Mouse (Mus musculus) forebrain, embryonic 15.5 days (tissue): ENCODE results near the gene Bcl2l13. TPM values are rescaled to one million over a fixed set of nuclear protein-coding genes. Genes with fewer than 3 reads are reported as not detected.
"Not testable (repeated sequence)": the region's sequence is repeated elsewhere in the genome, so short reads cannot be mapped to it uniquely, and the experiment has no call there.

ENCODE experiments used
- ATAC-seq: fragments of 200-750 bp; cut with Nextera tagmentation; replicated peaks from 2 replicates; pipeline ENCODE4 v1.8.0; 2017; ENCODE audit warnings: mild to moderate bottlenecking, moderate TSS enrichment, moderate library complexity
- H3K27ac ChIP-seq: fragments of 300-500 bp; sonication (generic); replicated peaks from 2 replicates; pipeline ENCODE4 v1.5.1; 2015; ENCODE audit warnings: mild to moderate bottlenecking, inconsistent platforms
- H3K27me3 ChIP-seq: fragments of 300-500 bp; sonication (generic); 2 replicates; pipeline ENCODE4 v1.6.1; 2015; ENCODE audit warnings: inconsistent platforms
- H3K36me3 ChIP-seq: fragments of 300-500 bp; sonication (generic); 2 replicates; pipeline ENCODE4 v1.6.1; 2015; ENCODE audit warnings: mild to moderate bottlenecking, inconsistent platforms
- H3K4me1 ChIP-seq: fragments of 300-500 bp; sonication (generic); 2 replicates; pipeline ENCODE4 v1.6.1; 2015; ENCODE audit warnings: inconsistent platforms
- H3K4me2 ChIP-seq: fragments of 300-500 bp; sonication (generic); replicated peaks from 2 replicates; pipeline ENCODE4 v1.6.1; 2015; ENCODE audit warnings: mild to moderate bottlenecking, inconsistent platforms
- H3K4me3 ChIP-seq: fragments of 300-500 bp; sonication (generic); 2 replicates; pipeline ENCODE4 v1.5.1; 2015; ENCODE audit warnings: mild to moderate bottlenecking, inconsistent platforms
- H3K9ac ChIP-seq: fragments of 300-500 bp; sonication (generic); replicated peaks from 2 replicates; pipeline ENCODE4 v1.6.1; 2015; ENCODE audit warnings: mild to moderate bottlenecking, inconsistent platforms
- H3K9me3 ChIP-seq: fragments of 300-500 bp; sonication (generic); 2 replicates; pipeline ENCODE4 v1.6.1; 2016; ENCODE audit warnings: inconsistent platforms
- WGBS: fragments of 180-500 bp; shearing (Covaris S2); methylation state at CpG from one replicate; pipeline ENCODE4 v1.1.7; 2015; ENCODE audit warnings: mixed read lengths; 5-methylcytosine and 5-hydroxymethylcytosine counted together
- polyA plus RNA-seq: library from polyadenylated mRNA; unstranded; fragments of >200 nt; fragmentation: Nextera tagmentation; extraction: Ambion mirVana; gene quantifications from 2 replicates; pipeline ENCODE4 v1.2.1, GENCODE M21; 2015

Bcl2l13 gene
- polyA plus RNA-seq, 1 experiment from 2014 or later: 32.6 TPM

DNA sequence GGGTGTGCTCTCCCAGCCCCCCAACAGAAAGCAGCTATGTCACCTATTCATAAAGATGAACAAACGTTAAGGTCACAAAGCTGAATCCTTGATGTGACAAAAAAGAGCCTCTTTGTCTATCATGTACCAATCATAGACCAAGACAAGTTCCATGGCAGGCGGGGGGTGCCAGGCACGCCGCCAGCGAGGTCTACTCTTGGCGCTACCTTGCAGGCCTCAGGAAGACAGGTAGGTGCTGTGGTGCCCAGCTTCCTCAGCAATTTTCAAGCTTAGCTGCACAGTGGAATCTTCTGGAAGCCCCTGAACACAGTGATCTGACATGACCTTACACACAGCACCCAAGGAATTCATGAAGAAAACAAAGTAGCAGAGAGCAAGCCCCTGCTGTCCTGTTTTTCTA, 70.5 kb downstream of the Bcl2l13 start:
- H3K9ac ChIP-seq: no peak overlapping the region
- no peak overlapping the region for H3K4me3 ChIP-seq
- no peak for ATAC-seq
- 92% methylated on average over 6 of the region's 6 CpGs for WGBS
- no peaks in the 10 kb centered on the region for H3K9me3 ChIP-seq
- H3K27me3 ChIP-seq: no peaks in the 10 kb centered on the region
- H3K4me2 ChIP-seq: no peak overlapping the region
- H3K36me3 ChIP-seq: no peaks in the 10 kb centered on the region
- no peak overlapping the region for H3K27ac ChIP-seq
- H3K4me1 ChIP-seq: no peaks in the 10 kb centered on the region

DNA sequence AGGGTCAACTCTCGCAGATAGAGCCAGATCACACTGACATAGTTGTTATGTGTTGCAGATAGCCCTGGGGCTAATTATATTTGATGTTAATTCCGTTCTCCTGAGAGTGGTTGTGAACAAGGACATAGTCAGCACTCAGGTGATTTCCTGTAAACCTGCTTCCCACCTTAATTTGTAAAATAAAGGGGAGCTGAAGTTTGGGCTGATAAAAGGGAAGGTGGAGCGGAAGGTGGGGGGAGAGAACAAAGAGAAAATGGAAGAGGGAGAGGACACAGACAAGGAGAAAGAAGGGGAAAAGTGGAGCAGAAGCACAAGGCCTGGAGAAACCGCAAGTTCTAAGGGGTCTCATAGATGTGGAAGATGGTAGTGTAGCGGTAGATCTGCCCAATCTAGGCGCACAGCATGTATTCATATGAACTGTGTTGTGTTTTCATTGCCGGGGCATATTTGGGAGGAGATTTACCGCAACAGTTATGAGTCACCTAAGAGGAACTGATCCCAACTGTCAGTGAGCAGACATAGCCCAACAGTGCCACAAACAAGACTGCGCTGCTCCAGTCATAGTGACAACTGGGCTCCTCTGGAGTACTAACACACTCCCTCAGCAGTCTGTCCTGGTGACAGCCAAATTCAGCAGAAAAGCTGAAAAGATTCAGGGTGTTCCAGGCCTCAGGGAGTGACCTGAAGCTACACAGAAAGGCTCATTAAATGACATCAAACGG, 72.0 kb downstream of the Bcl2l13 start:
- not testable (repeated sequence) for H3K4me3 ChIP-seq, H3K4me2 ChIP-seq, H3K27ac ChIP-seq, H3K9ac ChIP-seq, H3K4me1 ChIP-seq, H3K36me3 ChIP-seq, ATAC-seq, H3K9me3 ChIP-seq, H3K27me3 ChIP-seq
- WGBS: 88% methylated on average over 10 of the region's 10 CpGs

DNA sequence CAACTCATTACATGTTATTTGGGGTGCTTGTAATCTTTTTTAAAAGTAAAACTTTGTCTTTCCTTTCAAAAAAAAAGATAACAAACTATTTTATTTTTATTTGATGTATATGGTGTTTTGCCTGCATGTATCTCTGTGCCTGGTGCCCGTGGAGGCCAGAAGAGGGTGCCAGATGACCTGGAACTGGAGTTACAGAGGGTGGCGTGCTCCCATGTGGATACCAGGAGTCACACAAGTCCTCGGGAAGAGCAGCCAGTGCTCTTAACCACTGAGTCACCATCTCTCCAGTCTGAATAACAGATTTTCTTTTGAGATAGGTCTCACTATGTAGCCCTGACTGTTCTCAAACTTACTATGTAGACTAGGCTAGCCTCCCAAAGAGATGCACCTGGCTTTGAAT, 73.5 kb downstream of the Bcl2l13 start:
- H3K9me3 ChIP-seq: no peaks in the 10 kb centered on the region
- H3K4me2 ChIP-seq: no peak overlapping the region
- no peak overlapping the region for H3K4me3 ChIP-seq
- H3K27me3 ChIP-seq: no peaks in the 10 kb centered on the region
- 85% methylated on average over 3 of the region's 3 CpGs for WGBS
- no peaks in the 10 kb centered on the region for H3K36me3 ChIP-seq
- H3K27ac ChIP-seq: no peak overlapping the region
- no peak overlapping the region for H3K9ac ChIP-seq
- no peaks in the 10 kb centered on the region for H3K4me1 ChIP-seq
- ATAC-seq: no peak

DNA sequence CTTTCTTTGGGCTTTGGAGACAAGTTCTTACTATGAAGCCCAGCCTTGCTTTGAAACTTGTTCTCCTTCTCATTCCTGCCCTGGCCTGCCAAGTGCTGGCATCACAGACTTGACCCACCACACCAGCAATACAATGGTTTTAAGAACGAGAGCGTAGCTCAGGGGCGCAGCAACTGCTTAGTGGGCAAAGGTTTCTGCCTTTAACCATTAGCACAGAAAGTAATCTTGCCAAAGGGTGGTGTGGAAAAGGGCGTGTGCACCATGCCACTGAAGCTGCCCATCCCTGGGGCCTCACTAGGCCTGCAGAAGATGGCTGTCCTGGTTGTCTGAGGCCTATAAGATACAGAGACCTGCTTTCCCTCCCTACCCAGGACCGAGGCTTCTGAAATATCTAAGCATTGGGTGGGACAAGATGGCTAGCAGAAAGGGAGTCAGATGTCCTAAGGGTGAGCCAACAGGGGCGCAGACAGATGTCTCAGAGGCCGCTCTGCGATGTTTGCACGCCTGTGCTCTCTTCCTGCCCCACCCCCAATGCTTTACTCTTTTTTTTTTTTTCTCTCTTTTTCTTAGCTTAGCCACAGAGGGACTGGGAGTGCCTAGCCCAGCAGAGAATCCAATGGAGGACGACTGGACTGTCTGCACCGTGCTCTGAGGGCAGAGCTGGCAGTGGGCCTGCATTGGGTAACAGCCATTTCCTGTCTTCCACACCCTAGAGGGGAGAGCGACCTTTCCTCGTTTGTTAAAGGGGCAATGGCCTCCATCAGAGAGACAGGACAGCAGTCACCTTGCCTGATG, 75.4 kb downstream of the Bcl2l13 start:
- Histone ChIP-seq H3K36me3 (no peaks in the 10 kb centered on the region), H3K9me3 (no peaks in the 10 kb centered on the region), H3K4me3 (no peak overlapping the region), H3K4me1 (peaks cover 11% of the 10 kb centered on the region), H3K27ac (no peak overlapping the region), H3K27me3 (no peaks in the 10 kb centered on the region), H3K9ac (no peak overlapping the region), H3K4me2 (no peak overlapping the region)
- no peak for ATAC-seq
- 84% methylated on average over 13 of the region's 13 CpGs for WGBS

DNA sequence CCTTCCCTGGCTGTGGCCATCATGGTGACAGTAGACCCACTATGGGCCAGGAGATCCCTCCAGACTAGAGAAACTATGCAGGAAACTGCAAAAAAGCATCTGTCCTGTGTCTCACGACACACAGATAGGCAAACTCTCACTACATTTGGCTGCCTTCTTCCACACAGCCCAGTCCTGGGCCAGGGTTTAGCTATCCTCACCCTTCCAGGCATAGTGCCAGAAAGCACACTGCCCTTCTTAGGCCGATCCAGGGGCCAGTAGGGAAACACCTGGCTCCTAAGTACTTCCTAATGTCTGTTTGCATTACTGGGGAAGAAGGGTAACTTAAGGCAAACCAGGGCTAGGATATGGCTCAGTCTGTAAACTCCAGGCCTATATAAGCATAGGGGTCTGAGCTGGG, 76.9 kb downstream of the Bcl2l13 start:
- H3K27me3 ChIP-seq: no peaks in the 10 kb centered on the region
- no peaks in the 10 kb centered on the region for H3K36me3 ChIP-seq
- H3K9me3 ChIP-seq: no peaks in the 10 kb centered on the region
- ATAC-seq: no peak
- H3K4me2 ChIP-seq: no peak overlapping the region
- H3K4me3 ChIP-seq: no peak overlapping the region
- H3K27ac ChIP-seq: no peak overlapping the region
- H3K4me1 ChIP-seq: peaks cover 14% of the 10 kb centered on the region
- 65% methylated on average over 2 of the region's 2 CpGs for WGBS
- H3K9ac ChIP-seq: no peak overlapping the region

DNA sequence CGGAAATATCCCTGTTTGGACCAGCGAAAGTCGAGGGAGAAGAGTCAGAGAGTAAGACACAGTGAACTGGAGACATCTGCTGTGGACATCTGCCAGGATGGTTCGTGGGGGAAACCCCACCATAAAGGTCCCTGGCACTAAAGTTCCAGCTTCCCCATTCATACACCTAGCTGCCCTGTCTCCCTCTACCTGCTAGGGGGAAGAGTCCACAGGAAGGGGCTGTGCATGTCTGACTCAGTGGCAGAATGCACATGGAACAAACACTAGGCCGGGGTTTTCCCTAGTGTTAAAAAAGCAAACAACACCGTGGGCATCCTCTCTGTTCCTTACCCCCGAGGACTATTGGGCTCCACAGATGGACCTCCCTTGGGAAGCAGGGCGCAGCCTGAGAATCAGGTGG, 77.8 kb downstream of the Bcl2l13 start:
- Histone ChIP-seq H3K4me2 (no peak overlapping the region), H3K27ac (no peak overlapping the region), H3K4me3 (no peak overlapping the region), H3K9ac (no peak overlapping the region), H3K4me1 (peaks cover 14% of the 10 kb centered on the region), H3K27me3 (no peaks in the 10 kb centered on the region), H3K36me3 (no peaks in the 10 kb centered on the region), H3K9me3 (no peaks in the 10 kb centered on the region)
- no peak for ATAC-seq
- WGBS: 85% methylated on average over 8 of the region's 8 CpGs

DNA sequence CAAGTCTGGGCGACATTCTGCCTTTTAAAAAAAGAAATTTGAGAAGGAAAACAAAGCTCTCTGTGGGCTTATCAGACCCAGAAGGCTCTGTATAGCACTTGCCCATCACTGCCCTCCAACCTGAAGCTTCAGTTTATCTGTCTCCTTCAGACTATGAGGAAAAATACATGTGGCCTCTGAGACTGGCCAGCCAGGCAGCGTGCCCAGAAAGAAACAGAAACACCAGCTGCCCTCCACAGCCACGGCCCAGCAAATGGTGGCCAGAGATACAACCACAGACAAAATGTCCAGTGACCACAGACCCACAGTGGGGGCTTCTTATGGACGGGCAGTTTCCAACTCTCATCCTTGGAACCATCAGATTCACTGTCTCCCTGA, 78.5 kb downstream of the Bcl2l13 start:
- H3K36me3 ChIP-seq: no peaks in the 10 kb centered on the region
- H3K4me1 ChIP-seq: peaks cover 14% of the 10 kb centered on the region
- WGBS: 84% methylated on average over 4 of the region's 4 CpGs
- ATAC-seq: no peak
- no peaks in the 10 kb centered on the region for H3K9me3 ChIP-seq
- H3K27me3 ChIP-seq: no peaks in the 10 kb centered on the region
- H3K9ac ChIP-seq: no peak overlapping the region
- H3K27ac ChIP-seq: no peak overlapping the region
- H3K4me3 ChIP-seq: no peak overlapping the region
- no peak overlapping the region for H3K4me2 ChIP-seq

DNA sequence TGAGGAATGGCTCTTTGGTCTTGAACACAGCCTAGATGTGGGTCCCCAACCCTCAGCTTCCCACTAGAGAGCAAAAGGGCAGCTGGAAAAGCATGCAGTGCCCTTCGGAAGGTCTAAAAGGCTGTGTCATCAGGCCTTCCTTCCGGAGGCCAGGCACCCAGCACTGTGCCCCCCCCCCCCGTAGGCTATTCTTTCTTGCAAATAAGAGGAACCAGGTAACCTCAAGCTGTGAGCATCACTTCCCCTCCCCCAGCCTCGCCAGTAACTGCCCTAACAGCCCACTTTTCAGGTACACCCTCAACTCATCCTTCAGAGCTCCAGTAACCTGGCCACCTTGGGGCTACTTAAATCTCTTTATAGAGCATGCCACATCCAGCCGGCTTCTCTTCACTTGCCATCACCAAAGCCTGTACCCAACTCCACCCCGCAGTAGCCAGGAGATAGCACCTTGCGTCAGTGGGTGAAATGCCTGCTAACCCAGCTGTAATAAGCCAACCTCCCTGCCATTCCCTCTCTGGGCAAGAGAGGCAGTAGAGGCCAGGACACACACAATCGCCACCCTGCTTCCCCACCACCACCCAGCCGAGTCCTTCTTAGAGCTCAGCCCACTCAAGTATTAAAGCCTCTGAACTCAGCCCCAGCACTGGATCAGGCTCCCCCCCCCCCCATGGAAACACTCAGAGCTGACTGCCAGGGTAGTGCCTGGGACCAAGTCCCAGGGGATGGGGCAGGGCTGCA, 79.1 kb downstream of the Bcl2l13 start:
- Histone ChIP-seq H3K4me2 (peak overlapping the region; percentile 84; the same call in 1 of the 2 replicates), H3K4me3 (no peak overlapping the region), H3K27ac (no peak overlapping the region), H3K36me3 (no peaks in the 10 kb centered on the region), H3K27me3 (no peaks in the 10 kb centered on the region), H3K4me1 (peaks cover 14% of the 10 kb centered on the region), H3K9ac (no peak overlapping the region), H3K9me3 (no peaks in the 10 kb centered on the region)
- ATAC-seq: no peak
- WGBS: 42% methylated on average over 9 of the region's 9 CpGs

DNA sequence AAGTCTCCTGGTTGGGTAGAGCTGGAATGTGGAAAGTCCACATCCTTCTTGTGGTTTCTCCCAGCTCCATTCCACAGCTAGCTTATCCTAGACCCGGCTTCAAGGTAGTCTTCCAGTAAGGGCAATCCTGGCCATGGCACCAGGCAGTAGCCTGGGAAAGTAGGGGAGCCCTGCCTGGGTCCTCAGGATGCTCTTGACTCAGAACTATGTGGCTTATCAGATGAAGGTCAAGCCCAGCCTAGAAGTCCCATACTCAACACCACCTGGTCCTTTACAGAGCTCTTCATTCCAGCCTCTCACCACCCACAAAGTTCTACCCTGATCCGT, 79.6 kb downstream of the Bcl2l13 start:
- Histone ChIP-seq H3K9me3 (no peaks in the 10 kb centered on the region), H3K36me3 (no peaks in the 10 kb centered on the region), H3K4me2 (peak overlapping the region; percentile 84), H3K9ac (no peak overlapping the region), H3K27me3 (no peaks in the 10 kb centered on the region), H3K4me3 (peak overlapping the region; percentile 79), H3K27ac (no peak overlapping the region), H3K4me1 (peaks cover 14% of the 10 kb centered on the region)
- WGBS: 34% methylated on average over 2 of the region's 2 CpGs
- no peak for ATAC-seq

DNA sequence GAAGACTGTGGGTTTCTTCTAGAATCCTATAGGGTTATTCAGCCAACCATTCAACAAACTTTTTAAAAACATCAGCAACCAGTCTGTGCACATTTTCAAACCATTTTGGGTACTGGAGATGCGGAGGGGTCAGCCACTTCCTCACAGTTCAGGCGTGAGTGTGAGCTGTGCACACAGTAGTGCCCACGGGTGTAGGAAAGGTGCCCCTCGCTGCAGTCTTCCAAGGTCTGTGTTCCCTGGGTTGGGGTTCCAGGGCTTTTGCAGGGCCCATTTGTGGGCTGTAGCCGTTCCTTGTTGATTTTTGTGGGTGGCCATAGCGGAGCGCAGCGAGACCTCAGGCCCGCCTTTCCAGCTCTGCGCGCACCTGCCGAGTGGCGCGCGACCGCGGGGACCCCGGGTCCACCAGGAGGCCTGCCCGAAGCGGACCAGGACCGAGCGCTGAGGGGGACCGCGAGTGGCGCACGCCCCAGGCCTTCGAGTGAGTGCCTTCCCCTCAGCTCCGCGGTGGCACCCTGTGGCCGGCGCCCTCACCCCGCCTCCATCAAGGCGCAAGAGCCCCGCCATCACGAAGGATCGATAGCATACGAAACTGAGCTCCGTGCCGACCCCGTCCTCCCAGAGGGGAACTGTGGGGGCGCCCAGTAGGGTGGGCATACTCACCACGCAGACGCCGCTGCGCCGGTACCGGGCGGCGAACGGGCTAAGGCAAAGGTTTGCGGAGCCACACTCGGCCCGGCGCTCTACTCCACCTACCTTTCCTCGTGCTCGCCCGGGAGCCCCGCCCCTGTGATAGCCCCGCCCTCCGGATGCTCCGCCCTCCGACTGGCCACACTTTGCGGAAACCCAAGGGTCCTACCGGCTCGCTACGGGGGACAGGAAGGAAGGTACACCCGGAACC, 80.3 kb downstream of the Bcl2l13 start, which contains the start of gene Bid:
Gene Bid, minus strand, starts transcription at position 780 of the 898 bp plus-strand sequence.
- H3K4me2 ChIP-seq: peak within 1 kb of the TSS; percentile 84
- WGBS: under 1% methylated on average over 67 of the region's 67 CpGs
- H3K36me3 ChIP-seq: no peaks in the 10 kb centered on the region
- H3K9me3 ChIP-seq: no peaks in the 10 kb centered on the region
- no peak within 1 kb of the TSS for H3K27ac ChIP-seq
- peak within 1 kb of the TSS; percentile 79 for H3K4me3 ChIP-seq
- peaks cover 14% of the 10 kb centered on the region for H3K4me1 ChIP-seq
- peak; percentile 89 for ATAC-seq
- peak within 1 kb of the TSS; percentile 57 for H3K9ac ChIP-seq
- H3K27me3 ChIP-seq: no peaks in the 10 kb centered on the region

DNA sequence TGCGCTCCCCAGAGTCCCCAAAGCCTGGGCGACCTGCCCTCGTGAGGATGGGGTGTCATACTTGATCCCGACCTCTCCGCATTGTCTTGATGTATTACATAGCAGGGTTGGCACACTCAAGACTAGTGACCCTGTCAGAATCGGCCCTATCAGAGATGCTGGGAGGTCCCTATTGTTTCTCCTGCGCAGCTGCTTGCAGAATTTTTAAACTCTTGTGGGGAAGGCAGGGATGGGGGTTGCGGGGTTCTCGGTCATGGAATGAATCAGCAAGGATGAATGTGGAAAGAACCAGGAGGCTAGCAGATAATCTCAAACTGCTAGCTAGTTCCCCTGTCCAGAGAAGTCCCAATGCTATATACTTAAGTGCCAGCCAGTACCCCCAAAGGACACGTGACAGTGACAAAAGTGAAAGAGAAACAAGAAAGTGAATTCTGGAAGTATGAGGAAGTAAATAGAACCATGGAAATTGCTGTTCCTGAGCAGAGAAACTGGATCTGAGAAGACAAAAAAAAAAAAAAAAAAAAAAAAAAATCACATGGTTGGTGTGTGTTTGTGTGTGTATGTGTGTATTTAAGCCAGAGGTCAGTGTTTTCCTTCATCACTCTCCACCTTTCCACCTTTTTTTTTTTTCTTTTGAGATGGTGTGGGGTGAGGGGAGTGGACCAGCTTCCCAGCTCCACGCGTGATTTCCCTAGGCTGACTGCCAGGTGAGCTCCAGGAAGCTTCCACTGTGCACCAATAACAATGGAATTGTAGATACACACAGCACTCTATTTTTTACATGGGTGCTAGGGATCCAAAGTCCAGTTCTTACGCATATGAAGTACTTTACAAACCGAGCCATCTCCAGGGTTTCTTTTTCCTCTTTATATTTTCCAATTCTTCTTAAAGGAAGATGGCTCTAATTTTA, 81.2 kb downstream of the Bcl2l13 start:
- 30% methylated on average over 12 of the region's 14 CpGs for WGBS
- not testable (repeated sequence) for H3K27me3 ChIP-seq, H3K9me3 ChIP-seq, H3K27ac ChIP-seq, H3K36me3 ChIP-seq
- H3K4me1 ChIP-seq: peaks cover 14% of the 10 kb centered on the region
- peak overlapping the region; percentile 79 for H3K4me3 ChIP-seq
- ATAC-seq: peak; percentile 11
- H3K4me2 ChIP-seq: peak overlapping the region; percentile 84
- peak overlapping the region; percentile 57 for H3K9ac ChIP-seq
